Mouse (Mus musculus) liver, embryonic 13.5 days (tissue): ENCODE measurements around the gene Mvb12b. TPM values are rescaled to one million over a fixed set of nuclear protein-coding genes. Genes with fewer than 3 reads are reported as not detected.

Source experiments
- ATAC-seq: fragments of 200-750 bp; cut with Nextera tagmentation; 2 replicates; pipeline ENCODE4 v1.8.0; 2017; ENCODE audit warnings: low read depth, mild to moderate bottlenecking, moderate number of reproducible peaks, moderate library complexity
- DNase-seq: peaks from one replicate; pipeline ENCODE4 v3.0.0; 2022
- H3K27ac ChIP-seq: fragments of 300-500 bp; sonication (generic); 2 replicates; pipeline ENCODE4 v1.5.1; 2015; ENCODE audit warnings: moderate library complexity, mild to moderate bottlenecking, inconsistent platforms
- H3K27me3 ChIP-seq: fragments of 300-500 bp; sonication (generic); 2 replicates; pipeline ENCODE4 v1.6.1; 2015; ENCODE audit warnings: mild to moderate bottlenecking, inconsistent platforms
- H3K36me3 ChIP-seq: fragments of 300-500 bp; sonication (generic); 2 replicates; pipeline ENCODE4 v1.6.1; 2015; ENCODE audit warnings: mild to moderate bottlenecking, inconsistent platforms
- H3K4me1 ChIP-seq: fragments of 300-500 bp; sonication (generic); replicated peaks from 2 replicates; pipeline ENCODE4 v1.6.1; 2015; ENCODE audit warnings: inconsistent platforms
- H3K4me2 ChIP-seq: fragments of 300-500 bp; sonication (generic); 2 replicates; pipeline ENCODE4 v1.6.1; 2015; ENCODE audit warnings: inconsistent platforms, mild to moderate bottlenecking, moderate library complexity
- H3K4me3 ChIP-seq: fragments of 300-500 bp; sonication (generic); replicated peaks from 2 replicates; pipeline ENCODE4 v1.5.1; 2015; ENCODE audit warnings: mild to moderate bottlenecking, inconsistent platforms
- H3K9ac ChIP-seq: fragments of 300-500 bp; sonication (generic); 2 replicates; pipeline ENCODE4 v1.6.1; 2015; ENCODE audit warnings: mild to moderate bottlenecking, inconsistent platforms
- H3K9me3 ChIP-seq: fragments of 300-500 bp; sonication (generic); replicated peaks from 2 replicates; pipeline ENCODE4 v1.6.1; 2016; ENCODE audit warnings: inconsistent platforms
- WGBS: fragments of 180-500 bp; shearing (Covaris S2); methylation state at CpG from one replicate; pipeline ENCODE4 v1.1.7; 2015; ENCODE audit not compliant: insufficient replicate concordance; 5-methylcytosine and 5-hydroxymethylcytosine counted together
- polyA plus RNA-seq: library from polyadenylated mRNA; unstranded; fragments of >200 nt; fragmentation: Nextera tagmentation; extraction: Ambion mirVana; gene quantifications from 2 replicates; pipeline ENCODE4 v1.2.1, GENCODE M21; 2015

Mvb12b gene
- polyA plus RNA-seq, 1 experiment from 2014 or later = 11.8 TPM

- H3K27ac ChIP-seq = peak overlapping the region; percentile 90
- WGBS = 85% methylated on average over 3 of the region's 3 CpGs
- no peaks in the 10 kb centered on the region for H3K36me3 ChIP-seq
- H3K4me3 ChIP-seq = no peak overlapping the region
- H3K27me3 ChIP-seq = no peaks in the 10 kb centered on the region
- H3K4me1 ChIP-seq = peaks cover 43% of the 10 kb centered on the region
- DNase-seq (no peak), ATAC-seq (no peak)
- H3K9me3 ChIP-seq = no peaks in the 10 kb centered on the region
- H3K9ac ChIP-seq = 0 out of 2 replicates have a peak overlapping the region, but pooled peaks have one; percentile 95
- H3K4me2 ChIP-seq = peak overlapping the region; percentile 97
These were observed 2.5 kb downstream of the Mvb12b start for GRCm38 (mm10) chr2:33885264-33885651.

- peaks cover 48% of the 10 kb centered on the region for H3K4me1 ChIP-seq
- DNase-seq (no peak), ATAC-seq (no peak)
- H3K36me3 ChIP-seq = no peaks in the 10 kb centered on the region
- H3K9ac ChIP-seq = 0 out of 2 replicates have a peak overlapping the region, but pooled peaks have one; percentile 95
- peak overlapping the region; percentile 97 for H3K4me2 ChIP-seq
- whole genome bisulfite sequencing = 72% methylated on average over 7 of the region's 7 CpGs
- H3K4me3 ChIP-seq = no peak overlapping the region
- H3K9me3 ChIP-seq = no peaks in the 10 kb centered on the region
- H3K27me3 ChIP-seq = no peaks in the 10 kb centered on the region
- peak overlapping the region; percentile 90 for H3K27ac ChIP-seq
These were observed 3.0 kb downstream of the Mvb12b start for GRCm38 (mm10) chr2:33884623-33885263.

GRCm38 (mm10) chr2:33879223-33879622 lies 8.5 kb downstream of the Mvb12b start:
- no peak overlapping the region for H3K4me2 ChIP-seq
- H3K9me3 ChIP-seq = no peaks in the 10 kb centered on the region
- H3K27me3 ChIP-seq = no peaks in the 10 kb centered on the region
- DNase-seq (no peak), ATAC-seq (no peak)
- 64% methylated on average over 2 of the region's 2 CpGs for WGBS
- H3K27ac ChIP-seq = no peak overlapping the region
- no peak overlapping the region for H3K4me3 ChIP-seq
- H3K9ac ChIP-seq = no peak overlapping the region
- H3K4me1 ChIP-seq = peaks cover 52% of the 10 kb centered on the region
- peaks cover 3% of the 10 kb centered on the region; the same call in 1 of the 2 replicates for H3K36me3 ChIP-seq

- DNase-seq = no peak
- no peak overlapping the region for H3K27ac ChIP-seq
These were observed 9.3 kb downstream of the Mvb12b start for GRCm38 (mm10) chr2:33878437-33878836.

GRCm38 (mm10) chr2:33877663-33878360 lies 9.9 kb downstream of the Mvb12b start:
- Histone ChIP-seq H3K9me3 (no peaks in the 10 kb centered on the region), H3K27ac (peak overlapping the region; percentile 45), H3K27me3 (no peaks in the 10 kb centered on the region), H3K9ac (no peak overlapping the region), H3K4me1 (peaks cover 56% of the 10 kb centered on the region), H3K36me3 (peaks cover 17% of the 10 kb centered on the region), H3K4me2 (no peak overlapping the region), H3K4me3 (no peak overlapping the region)
- DNase-seq (no peak), ATAC-seq (no peak)
- 69% methylated on average over 6 of the region's 6 CpGs for WGBS

More at GRCm38 (mm10) chr2:33878437-33878836, 9.3 kb downstream of the Mvb12b start:
- no peak for ATAC-seq
- Histone ChIP-seq H3K4me1 (peaks cover 52% of the 10 kb centered on the region), H3K9ac (no peak overlapping the region), H3K4me2 (no peak overlapping the region), H3K36me3 (peaks cover 11% of the 10 kb centered on the region), H3K4me3 (no peak overlapping the region), H3K9me3 (no peaks in the 10 kb centered on the region), H3K27me3 (no peaks in the 10 kb centered on the region)
- 45% methylated on average over 11 of the region's 11 CpGs for WGBS

GRCm38 (mm10) chr2:33876529-33877290 lies 11.0 kb downstream of the Mvb12b start:
- no peaks in the 10 kb centered on the region for H3K9me3 ChIP-seq
- DNase-seq = no peak
- WGBS = 60% methylated on average over 25 of the region's 25 CpGs
- H3K27me3 ChIP-seq = no peaks in the 10 kb centered on the region
- H3K9ac ChIP-seq = 0 out of 2 replicates have a peak overlapping the region, but pooled peaks have one; percentile 13
- no peak for ATAC-seq
- H3K4me1 ChIP-seq = peaks cover 64% of the 10 kb centered on the region
- no peak overlapping the region for H3K4me3 ChIP-seq
- peak overlapping the region; percentile 45 for H3K27ac ChIP-seq
- peak overlapping the region; percentile 30; the same call in 1 of the 2 replicates for H3K4me2 ChIP-seq
- peaks cover 26% of the 10 kb centered on the region for H3K36me3 ChIP-seq

GRCm38 (mm10) chr2:33875594-33875993 lies 12.2 kb downstream of the Mvb12b start:
- DNase-seq = no peak
- ATAC-seq = no peak
- H3K9me3 ChIP-seq = no peaks in the 10 kb centered on the region
- H3K4me1 ChIP-seq = peaks cover 76% of the 10 kb centered on the region
- 75% methylated on average over 12 of the region's 12 CpGs for WGBS
- H3K27ac ChIP-seq = no peak overlapping the region
- no peaks in the 10 kb centered on the region for H3K27me3 ChIP-seq
- peaks cover 31% of the 10 kb centered on the region for H3K36me3 ChIP-seq
- no peak overlapping the region for H3K4me2 ChIP-seq
- no peak overlapping the region for H3K4me3 ChIP-seq
- no peak overlapping the region for H3K9ac ChIP-seq

GRCm38 (mm10) chr2:33874856-33875576 lies 12.7 kb downstream of the Mvb12b start:
- no peak for DNase-seq
- Histone ChIP-seq H3K27ac (no peak overlapping the region), H3K36me3 (peaks cover 31% of the 10 kb centered on the region), H3K9me3 (no peaks in the 10 kb centered on the region), H3K4me1 (peaks cover 77% of the 10 kb centered on the region), H3K9ac (no peak overlapping the region), H3K4me2 (no peak overlapping the region), H3K27me3 (no peaks in the 10 kb centered on the region), H3K4me3 (no peak overlapping the region)
- WGBS = 80% methylated on average over 10 of the region's 10 CpGs
- ATAC-seq = no peak

- Histone ChIP-seq H3K9ac (no peak overlapping the region), H3K4me2 (no peak overlapping the region), H3K4me1 (peaks cover 77% of the 10 kb centered on the region), H3K27ac (no peak overlapping the region), H3K4me3 (no peak overlapping the region), H3K9me3 (no peaks in the 10 kb centered on the region), H3K27me3 (no peaks in the 10 kb centered on the region), H3K36me3 (peaks cover 31% of the 10 kb centered on the region)
- DNase-seq (no peak), ATAC-seq (no peak)
- WGBS = 62% methylated on average over 5 of the region's 5 CpGs
These were observed 13.4 kb downstream of the Mvb12b start for GRCm38 (mm10) chr2:33874367-33874766.

- WGBS = 84% methylated on average over 8 of the region's 8 CpGs
- Histone ChIP-seq H3K27me3 (no peaks in the 10 kb centered on the region), H3K9me3 (no peaks in the 10 kb centered on the region), H3K27ac (no peak overlapping the region), H3K4me3 (no peak overlapping the region), H3K4me1 (peaks cover 77% of the 10 kb centered on the region), H3K4me2 (no peak overlapping the region), H3K36me3 (peaks cover 31% of the 10 kb centered on the region), H3K9ac (no peak overlapping the region)
- ATAC-seq (no peak), DNase-seq (no peak)
These were observed 14.2 kb downstream of the Mvb12b start for GRCm38 (mm10) chr2:33873501-33873900.

- 84% methylated on average over 8 of the region's 8 CpGs for WGBS
- ATAC-seq = no peak
- H3K4me1 ChIP-seq = peaks cover 77% of the 10 kb centered on the region
These were observed 14.9 kb downstream of the Mvb12b start for GRCm38 (mm10) chr2:33872841-33873271.

More at GRCm38 (mm10) chr2:33872841-33873271, 14.9 kb downstream of the Mvb12b start:
- Histone ChIP-seq H3K9ac (no peak overlapping the region), H3K36me3 (peaks cover 31% of the 10 kb centered on the region), H3K4me2 (no peak overlapping the region), H3K27me3 (no peaks in the 10 kb centered on the region), H3K9me3 (no peaks in the 10 kb centered on the region), H3K27ac (no peak overlapping the region), H3K4me3 (no peak overlapping the region)
- DNase-seq = no peak
